Comparison of ENCODE assay signal across 27 mouse cellular contexts in genomic region chr6:72586701-72587100, GRCm38 (mm10).
"Had no signal": no experiment of that assay in that cellular context is flagged by ENCODE, and none has a peak within 500 bp of the region (broad histone marks: within the 10 kb centered on the region; RNA-seq: fewer than 3 reads in every experiment).

No protein-coding gene starts in this region.

- DNase-seq: gastrocnemius, postnatal 14 days; gastrocnemius, postnatal 36 days; heart, adult 11 months; heart, adult 2 months; heart, postnatal 14 days; heart, postnatal 36 days; kidney, adult 11 months; kidney, adult 2 months; kidney, adult 9 months; kidney, postnatal 14 days; layer of hippocampus, adult 9-11 months; left cerebral cortex, postnatal 4 days; lung, adult 18-20 months had no signal

- H3K4me3 ChIP-seq: heart, adult 2 months; heart, embryonic 13.5 days; heart, embryonic 15.5 days; hindbrain, embryonic 13.5 days; hindbrain, embryonic 15.5 days; kidney, embryonic 15.5 days; left cerebral cortex, adult 2 months; limb, embryonic 13.5 days; limb, embryonic 15.5 days; liver, embryonic 12.5 days had no signal

- H3K27me3 ChIP-seq: heart, embryonic 13.5 days; heart, embryonic 15.5 days; hindbrain, embryonic 13.5 days; hindbrain, embryonic 15.5 days; kidney, embryonic 15.5 days; limb, embryonic 13.5 days; limb, embryonic 15.5 days; liver, embryonic 12.5 days had no signal

- ATAC-seq: hindbrain, postnatal 0 days; intestine, embryonic 16.5 days; liver, embryonic 12.5 days had no signal

- H3K4me1 ChIP-seq: heart, embryonic 13.5 days; heart, embryonic 15.5 days; hindbrain, embryonic 13.5 days; hindbrain, embryonic 15.5 days; kidney, embryonic 15.5 days; limb, embryonic 13.5 days; limb, embryonic 15.5 days had no signal

- H3K27ac ChIP-seq: heart, adult 2 months; heart, embryonic 13.5 days; heart, embryonic 15.5 days; hindbrain, embryonic 13.5 days; hindbrain, embryonic 15.5 days; hindbrain, postnatal 0 days; kidney, embryonic 15.5 days; kidney, postnatal 0 days; left cerebral cortex, adult 2 months; limb, embryonic 13.5 days; limb, embryonic 15.5 days; liver, embryonic 12.5 days; liver, embryonic 14.5 days had no signal

- H3K4me2 ChIP-seq: heart, embryonic 11.5 days; heart, embryonic 13.5 days; heart, embryonic 15.5 days; hindbrain, embryonic 13.5 days; hindbrain, embryonic 15.5 days; kidney, embryonic 15.5 days; limb, embryonic 13.5 days; limb, embryonic 15.5 days; liver, embryonic 12.5 days had no signal

- H3K36me3 ChIP-seq: heart, embryonic 15.5 days; hindbrain, embryonic 15.5 days had no signal

- H3K9me3 ChIP-seq: heart, embryonic 13.5 days; heart, embryonic 15.5 days; hindbrain, embryonic 13.5 days; hindbrain, embryonic 15.5 days; kidney, embryonic 15.5 days; limb, embryonic 13.5 days; limb, embryonic 15.5 days; liver, embryonic 12.5 days had no signal

- H3K9ac ChIP-seq: heart, embryonic 13.5 days; heart, embryonic 15.5 days; hindbrain, embryonic 13.5 days; hindbrain, embryonic 15.5 days; kidney, embryonic 15.5 days; limb, embryonic 13.5 days; limb, embryonic 15.5 days; liver, embryonic 12.5 days; liver, embryonic 14.5 days had no signal
